ENCODE assay signal across 17 mouse cellular contexts in the genomic region with DNA sequence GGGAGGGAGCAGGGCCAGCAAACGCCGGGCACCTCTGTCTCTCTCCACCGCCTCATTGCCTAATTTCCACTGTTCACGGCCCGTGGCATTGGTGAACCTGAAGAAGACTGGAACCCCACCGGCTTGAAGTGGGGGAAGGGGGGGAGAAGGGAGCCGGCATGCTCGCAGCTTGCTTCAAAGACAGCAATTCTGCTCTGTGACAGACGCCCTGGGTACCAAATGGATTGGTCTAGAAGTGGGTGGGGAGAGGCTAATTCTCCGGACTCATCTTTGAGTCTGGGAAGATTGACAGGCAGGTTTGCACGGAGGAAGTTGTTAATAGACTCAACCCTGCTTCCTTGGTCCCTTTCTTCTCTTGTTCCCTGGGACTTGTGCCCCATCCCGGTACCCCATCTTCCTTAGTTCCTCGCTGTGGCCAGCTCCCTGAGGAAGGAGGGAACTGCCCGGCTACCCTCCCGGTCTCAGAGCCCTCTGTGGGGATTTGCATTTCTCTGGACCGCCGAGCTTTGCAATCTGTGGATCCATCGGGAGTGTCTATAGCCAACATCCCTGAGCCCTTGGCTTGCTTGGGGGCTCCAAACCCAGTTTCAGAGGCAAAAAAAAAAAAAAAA. TPM values are rescaled to one million over a fixed set of nuclear protein-coding genes. Genes with fewer than 3 reads are reported as not detected.
DNase-seq lines count a peak whose midpoint lies in the region; ATAC-seq lines count a peak whose summit lies in the region.
"Had no signal": no experiment of that assay in that cellular context is flagged by ENCODE, and none has a peak within 500 bp of the region (broad histone marks: within the 10 kb centered on the region; RNA-seq: fewer than 3 reads in every experiment).

No protein-coding gene starts in this region.

- WGBS in forebrain, embryonic 10.5 days = under 1% methylated on average over 18 of the region's 18 CpGs
- 1% methylated on average over 18 of the region's 18 CpGs for WGBS in forebrain, embryonic 15.5 days
- under 1% methylated on average over 17 of the region's 18 CpGs for WGBS in forebrain, embryonic 16.5 days
- under 1% methylated on average over 18 of the region's 18 CpGs for WGBS in midbrain, embryonic 10.5 days
- 0% methylated on average over 18 of the region's 18 CpGs for WGBS in neural tube, embryonic 15.5 days

- no peaks in the 10 kb centered on the region for H3K9me3 ChIP-seq in forebrain, embryonic 10.5 days
- H3K9me3 ChIP-seq in forebrain, embryonic 15.5 days = no peaks in the 10 kb centered on the region
- no peaks in the 10 kb centered on the region for H3K9me3 ChIP-seq in forebrain, embryonic 16.5 days (ENCODE audit: control insufficient read depth, low read length)
- no peaks in the 10 kb centered on the region for H3K9me3 ChIP-seq in midbrain, embryonic 10.5 days (replicated peaks)
- H3K9me3 ChIP-seq in neural tube, embryonic 15.5 days (replicated peaks) = no peaks in the 10 kb centered on the region
- H3K9me3 ChIP-seq: heart, embryonic 13.5 days; liver, embryonic 13.5 days had no signal

- no peak overlapping the region for H3K9ac ChIP-seq in forebrain, embryonic 15.5 days (replicated peaks)
- H3K9ac ChIP-seq in forebrain, embryonic 16.5 days (replicated peaks; ENCODE audit: low read depth, low read length) = no peak overlapping the region
- H3K9ac ChIP-seq in neural tube, embryonic 15.5 days (replicated peaks) = peak overlapping the region; percentile 45
- H3K9ac ChIP-seq: heart, embryonic 13.5 days; liver, embryonic 13.5 days had no signal

- H3K4me1 ChIP-seq in forebrain, embryonic 10.5 days = peaks cover 85% of the 10 kb centered on the region
- peaks cover 47% of the 10 kb centered on the region for H3K4me1 ChIP-seq in forebrain, embryonic 15.5 days
- peaks cover 30% of the 10 kb centered on the region for H3K4me1 ChIP-seq in forebrain, embryonic 16.5 days (replicated peaks; ENCODE audit: control insufficient read depth, insufficient read depth, low read length)
- peaks cover 84% of the 10 kb centered on the region for H3K4me1 ChIP-seq in midbrain, embryonic 10.5 days
- H3K4me1 ChIP-seq in neural tube, embryonic 15.5 days = peaks cover 26% of the 10 kb centered on the region

- H3K4me3 ChIP-seq in forebrain, embryonic 10.5 days = peak overlapping the region; percentile 61
- no peak overlapping the region for H3K4me3 ChIP-seq in forebrain, embryonic 15.5 days
- peak overlapping the region; percentile 11; the same call in 1 of the 2 replicates for H3K4me3 ChIP-seq in forebrain, embryonic 16.5 days (replicated peaks; ENCODE audit: low read length)
- H3K4me3 ChIP-seq in midbrain, embryonic 10.5 days = peak overlapping the region; percentile 59
- H3K4me3 ChIP-seq in neural tube, embryonic 15.5 days (replicated peaks) = peak overlapping the region; percentile 54

- peaks cover 23% of the 10 kb centered on the region for H3K36me3 ChIP-seq in forebrain, embryonic 10.5 days (replicated peaks)
- no peaks in the 10 kb centered on the region for H3K36me3 ChIP-seq in forebrain, embryonic 15.5 days
- no peaks in the 10 kb centered on the region for H3K36me3 ChIP-seq in forebrain, embryonic 16.5 days (ENCODE audit: control insufficient read depth, insufficient read depth)
- H3K36me3 ChIP-seq in midbrain, embryonic 10.5 days = peaks cover 3% of the 10 kb centered on the region; the same call in 1 of the 2 replicates
- no peaks in the 10 kb centered on the region for H3K36me3 ChIP-seq in neural tube, embryonic 15.5 days
- H3K36me3 ChIP-seq: heart, embryonic 13.5 days; liver, embryonic 13.5 days had no signal

- peak overlapping the region; percentile 92 for H3K27ac ChIP-seq in forebrain, embryonic 10.5 days
- H3K27ac ChIP-seq in forebrain, embryonic 15.5 days (replicated peaks) = no peak overlapping the region; the same call in 1 of the 2 replicates
- no peak overlapping the region for H3K27ac ChIP-seq in forebrain, embryonic 16.5 days (ENCODE audit: low read length)
- H3K27ac ChIP-seq in midbrain, embryonic 10.5 days (replicated peaks) = peak overlapping the region; percentile 91
- peak overlapping the region; percentile 79 for H3K27ac ChIP-seq in neural tube, embryonic 15.5 days (replicated peaks)
- H3K27ac ChIP-seq: gastrocnemius, adult 2 months; heart, embryonic 13.5 days; liver, embryonic 13.5 days had no signal

- H3K4me2 ChIP-seq in forebrain, embryonic 15.5 days (replicated peaks) = no peak overlapping the region
- no peak overlapping the region for H3K4me2 ChIP-seq in forebrain, embryonic 16.5 days (ENCODE audit: low read length)
- peak overlapping the region; percentile 55 for H3K4me2 ChIP-seq in neural tube, embryonic 15.5 days

- peak; percentile 64 for DNase-seq in forebrain, embryonic 10.5 days (ENCODE audit: extremely low spot score, low spot score)
- peak; percentile 56 for DNase-seq in midbrain, embryonic 10.5 days (ENCODE audit: low spot score)
- no peak for DNase-seq in adrenal gland, postnatal 4 days (ENCODE audit: low spot score in 2 of 2)
- no peak for DNase-seq in left cerebral cortex, adult 11 months (ENCODE audit: low spot score)
- no peak for DNase-seq in layer of hippocampus, postnatal 25 days (ENCODE audit: extremely low spot score in 1 of 2, low spot score in 1 of 2)
- DNase-seq: adrenal gland, postnatal 25 days; gastrocnemius, adult 2 months; liver, embryonic 13.5 days; lung, postnatal 36 days had no signal

- H3K27me3 ChIP-seq in forebrain, embryonic 10.5 days (ENCODE audit: poor library complexity, severe bottlenecking) = peaks cover 93% of the 10 kb centered on the region
- H3K27me3 ChIP-seq in forebrain, embryonic 15.5 days = peaks cover 78% of the 10 kb centered on the region
- H3K27me3 ChIP-seq in forebrain, embryonic 16.5 days (replicated peaks; ENCODE audit: control insufficient read depth, insufficient read depth, low read length) = peaks cover 68% of the 10 kb centered on the region
- peaks cover 98% of the 10 kb centered on the region for H3K27me3 ChIP-seq in midbrain, embryonic 10.5 days (ENCODE audit: low read depth, poor library complexity, severe bottlenecking)
- H3K27me3 ChIP-seq in neural tube, embryonic 15.5 days (replicated peaks) = peaks cover 66% of the 10 kb centered on the region

- ATAC-seq in forebrain, embryonic 15.5 days (replicated peaks) = no peak
- no peak for ATAC-seq in forebrain, embryonic 16.5 days
- no peak for ATAC-seq in neural tube, embryonic 15.5 days (ENCODE audit: low FRiP score)

RNA-seq across cellular contexts. Expression of a gene that starts 5.5 kb away (rescaled TPM):
- 21.3 and 24.8 TPM in 2 replicates for polyA plus RNA-seq in forebrain, embryonic 10.5 days (2016; fragmentation: Nextera tagmentation; extraction: Ambion mirVana)
- 6.3 and 7.0 TPM in 2 replicates for polyA plus RNA-seq in forebrain, embryonic 15.5 days (2015; fragmentation: Nextera tagmentation; extraction: Ambion mirVana)
- polyA plus RNA-seq in forebrain, embryonic 16.5 days (2015; fragmentation: Nextera tagmentation; extraction: Ambion mirVana) = 3.8 and 7.0 TPM in 2 replicates
- 23.5 and 30.5 TPM in 2 replicates for polyA plus RNA-seq in midbrain, embryonic 10.5 days (2016; fragmentation: Nextera tagmentation; extraction: Ambion mirVana)
- polyA plus RNA-seq in neural tube, embryonic 15.5 days (2015; fragmentation: Nextera tagmentation; extraction: Ambion mirVana) = 18.7 and 22.4 TPM in 2 replicates
- not detected for total RNA-seq in adrenal gland, postnatal 4 days (2021)
- total RNA-seq in layer of hippocampus, postnatal 25 days (2021) = not detected
- total RNA-seq: adrenal gland, postnatal 25 days; gastrocnemius, adult 2 months; left cerebral cortex, adult 18-20 months; neutrophil, adult 5-6 weeks had no signal
- polyA plus RNA-seq: embryonic facial prominence, embryonic 14.5 days; heart, embryonic 13.5 days; kidney, embryonic 14.5 days; liver, embryonic 13.5 days had no signal

RNA-seq across cellular contexts. Expression of a gene that starts 35.6 kb away (rescaled TPM):
- polyA plus RNA-seq in forebrain, embryonic 10.5 days (2016; fragmentation: Nextera tagmentation; extraction: Ambion mirVana) = 9.3 and 10.2 TPM in 2 replicates
- polyA plus RNA-seq in forebrain, embryonic 15.5 days (2015; fragmentation: Nextera tagmentation; extraction: Ambion mirVana) = 2.3 and 2.6 TPM in 2 replicates
- 1.9 and 2.3 TPM in 2 replicates for polyA plus RNA-seq in forebrain, embryonic 16.5 days (2015; fragmentation: Nextera tagmentation; extraction: Ambion mirVana)
- 5.5 and 6.2 TPM in 2 replicates for polyA plus RNA-seq in midbrain, embryonic 10.5 days (2016; fragmentation: Nextera tagmentation; extraction: Ambion mirVana)
- 7.9 TPM in 2 replicates for polyA plus RNA-seq in neural tube, embryonic 15.5 days (2015; fragmentation: Nextera tagmentation; extraction: Ambion mirVana)
- total RNA-seq in adrenal gland, postnatal 4 days (2021) = 10 to 100 TPM; 61.7 to 63.9 TPM
- total RNA-seq in layer of hippocampus, postnatal 25 days (2021) = 1 to 10 TPM; 7.1 to 9.1 TPM
- total RNA-seq: neutrophil, adult 5-6 weeks had no signal

RNA-seq across cellular contexts. Expression of a gene that starts 39.3 kb away (rescaled TPM):
- polyA plus RNA-seq in forebrain, embryonic 10.5 days (2016; fragmentation: Nextera tagmentation; extraction: Ambion mirVana) = not detected in 2 replicates
- not detected in 2 replicates for polyA plus RNA-seq in forebrain, embryonic 15.5 days (2015; fragmentation: Nextera tagmentation; extraction: Ambion mirVana)
- polyA plus RNA-seq in forebrain, embryonic 16.5 days (2015; fragmentation: Nextera tagmentation; extraction: Ambion mirVana) = not detected in 2 replicates
- polyA plus RNA-seq in midbrain, embryonic 10.5 days (2016; fragmentation: Nextera tagmentation; extraction: Ambion mirVana) = not detected in 2 replicates
- not detected in 2 replicates for polyA plus RNA-seq in neural tube, embryonic 15.5 days (2015; fragmentation: Nextera tagmentation; extraction: Ambion mirVana)
- total RNA-seq in adrenal gland, postnatal 4 days (2021) = 1 to 10 TPM in 1 of 2 experiments, not detected in 1; 1.8 TPM
- total RNA-seq in layer of hippocampus, postnatal 25 days (2021) = under 1 TPM in 1 of 2 experiments, not detected in 1; 0.22 TPM
- total RNA-seq: adrenal gland, postnatal 25 days; left cerebral cortex, adult 18-20 months; neutrophil, adult 5-6 weeks had no signal
- polyA plus RNA-seq: embryonic facial prominence, embryonic 14.5 days; heart, embryonic 13.5 days; kidney, embryonic 14.5 days; liver, embryonic 13.5 days had no signal

Comparison
In these comparisons a context has a peak if more than half of its experiments do, and no peak if none do; other contexts are left out.
1. H3K27ac ChIP-seq: peak in forebrain, embryonic 10.5 days (single experiment), midbrain, embryonic 10.5 days (single experiment) and neural tube, embryonic 15.5 days (single experiment); none in forebrain, embryonic 15.5 days (single experiment) and forebrain, embryonic 16.5 days (single experiment).
2. DNase-seq: peak in forebrain, embryonic 10.5 days (single experiment) and midbrain, embryonic 10.5 days (single experiment); none in adrenal gland, postnatal 4 days (0 of 2), left cerebral cortex, adult 11 months (single experiment) and layer of hippocampus, postnatal 25 days (0 of 2).